Mouse (Mus musculus): ENCODE measurements at regions not wholly inside any gene's neighbourhood (a gene's known extent, or its start where the extent isn't known, plus 50 kb on each side); places are given as distances from the start of the nearest gene placed in this dataset.

DNA sequence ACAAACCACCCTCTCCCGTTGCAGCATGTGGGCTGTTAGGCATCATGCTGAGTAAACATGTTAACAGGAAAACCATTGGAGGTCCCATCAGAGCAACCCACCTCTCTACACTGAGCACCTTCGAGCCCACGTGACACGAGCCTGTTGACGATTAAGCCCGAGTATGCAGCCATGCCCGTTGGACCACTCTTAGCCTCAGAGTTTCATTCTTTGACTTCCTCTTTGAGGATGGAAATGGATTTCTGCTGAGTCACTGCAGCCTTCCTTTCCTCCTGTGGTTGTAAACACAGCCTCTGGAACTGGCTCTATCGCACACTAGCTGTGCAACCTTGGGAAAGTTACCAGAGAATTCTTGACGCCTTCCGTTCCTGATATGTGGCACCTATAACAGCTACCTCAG lies 114.1 kb upstream of the Mkln1 start:
- no peak for TF ChIP-seq CTCF (IDR thresholded peaks at IDR 0.05; ENCODE audit: control insufficient read depth, insufficient read depth, insufficient replicate concordance, low read depth, low read length)
- TF ChIP-seq POLR2A (IDR thresholded peaks at IDR 0.05; ENCODE audit: control insufficient read depth, low read depth, low read length) = no peak
